Mouse (Mus musculus) thymus, postnatal 25 days (tissue): ENCODE results near the gene Rbms3.
A peak's percentile ranks its signal among the peaks of the same experiment; 100 is the strongest.

Source experiments
- DNase-seq: peaks from one replicate; pipeline ENCODE4 v3.0.0; 2022

The Rbms3 gene

DNA sequence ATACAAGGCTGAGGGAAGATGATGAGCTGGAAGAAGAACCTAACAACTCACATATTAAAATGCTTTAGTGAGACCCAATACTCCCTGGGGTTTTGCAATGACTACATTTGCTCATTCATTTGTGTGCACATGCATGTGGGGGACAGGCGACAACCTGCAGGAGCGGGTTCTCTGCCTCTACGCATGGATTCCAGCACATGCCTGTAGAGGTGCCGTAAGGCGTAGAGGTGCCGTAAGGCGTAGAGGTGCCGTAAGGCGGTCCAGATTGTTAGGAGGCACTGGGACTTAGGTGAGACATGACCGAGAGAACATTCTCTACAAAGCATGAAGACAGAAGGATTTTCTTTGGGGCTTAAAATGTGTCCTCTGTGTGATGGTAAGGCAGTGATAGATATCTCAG lies 1033.7 kb downstream of the Rbms3 start:
- DNase-seq: no peak

- DNase-seq: no peak
These were observed 1037.2 kb downstream of the Rbms3 start for GRCm38 (mm10) chr9:116592486-116592885.

- no peak for DNase-seq
These were observed 1038.6 kb downstream of the Rbms3 start for GRCm38 (mm10) chr9:116591071-116591470.

- DNase-seq: no peak
These were observed 1060.0 kb downstream of the Rbms3 start for GRCm38 (mm10) chr9:116569680-116570079.

DNA sequence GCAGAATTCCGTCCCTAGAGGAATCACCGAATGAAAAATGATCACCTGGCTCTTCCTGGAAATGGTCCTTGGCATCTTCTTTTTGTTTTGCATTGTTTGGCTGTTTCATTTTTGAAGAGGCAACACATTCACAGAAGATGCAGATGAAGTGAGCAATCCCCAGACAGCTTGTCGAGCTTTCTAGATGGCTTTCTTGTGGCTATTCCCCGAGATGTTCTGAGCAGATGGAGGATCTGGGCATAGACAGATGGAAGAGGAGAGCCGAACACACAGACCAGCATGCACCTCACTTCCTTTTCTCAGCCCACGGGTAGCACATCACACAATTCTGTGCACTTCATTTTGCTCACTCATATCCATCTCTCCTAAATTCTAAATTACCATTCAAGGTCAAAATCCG lies 1063.0 kb downstream of the Rbms3 start:
- no peak for DNase-seq

GRCm38 (mm10) chr9:116557781-116558180 lies 1071.9 kb downstream of the Rbms3 start:
- DNase-seq: no peak

- no peak for DNase-seq
These were observed 1073.1 kb downstream of the Rbms3 start for GRCm38 (mm10) chr9:116556641-116557040.

DNA sequence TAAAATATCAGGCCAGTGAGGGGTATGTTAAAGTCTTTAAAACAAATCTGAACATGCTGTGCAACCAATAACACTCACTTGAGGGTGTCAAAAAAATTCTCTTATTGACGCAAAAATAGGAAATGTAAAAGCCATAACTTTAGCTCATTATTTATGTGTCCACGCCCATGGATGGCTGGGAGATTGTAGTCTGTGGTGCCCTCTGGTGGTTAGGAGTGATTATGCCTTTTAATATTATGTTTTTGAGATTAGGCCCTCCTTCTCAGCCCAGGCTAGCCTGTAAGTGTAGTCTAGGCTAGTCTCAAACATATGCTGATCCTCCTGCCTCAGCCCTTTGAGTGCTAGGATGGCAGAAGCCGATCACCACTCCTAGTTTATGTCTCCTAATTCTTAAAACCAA lies 1076.5 kb downstream of the Rbms3 start:
- DNase-seq: peak; percentile 18

GRCm38 (mm10) chr9:116546156-116546555 lies 1083.6 kb downstream of the Rbms3 start:
- no peak for DNase-seq

GRCm38 (mm10) chr9:116542793-116543192 lies 1086.9 kb downstream of the Rbms3 start:
- DNase-seq: no peak

- DNase-seq: no peak
These were observed 1087.7 kb downstream of the Rbms3 start for GRCm38 (mm10) chr9:116541976-116542375.

GRCm38 (mm10) chr9:116535709-116536108 lies 1094.0 kb downstream of the Rbms3 start:
- DNase-seq: peak; percentile 3

GRCm38 (mm10) chr9:116533381-116533780 lies 1096.3 kb downstream of the Rbms3 start:
- no peak for DNase-seq

- no peak for DNase-seq
These were observed 1098.6 kb downstream of the Rbms3 start for GRCm38 (mm10) chr9:116531121-116531520.

DNA sequence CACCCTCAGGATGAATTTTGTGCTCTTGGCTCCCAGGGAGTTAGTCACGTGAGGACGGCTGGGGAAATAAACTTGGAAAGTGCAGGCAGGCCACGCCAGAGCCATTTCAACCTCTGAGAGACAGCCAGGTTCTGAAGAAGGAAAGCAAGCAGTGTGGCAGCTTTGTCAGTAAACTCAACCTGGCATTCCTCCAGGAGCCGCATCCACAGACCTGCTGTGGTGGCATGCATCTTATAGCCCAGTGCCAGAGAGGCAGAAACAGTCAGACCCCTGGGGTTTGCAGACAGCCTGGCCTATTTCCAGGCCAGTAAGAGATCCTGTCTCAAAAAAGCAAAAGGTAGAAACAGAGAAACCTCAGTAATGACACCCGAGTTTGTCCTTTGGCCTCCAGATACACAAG lies 1105.3 kb downstream of the Rbms3 start:
- DNase-seq: no peak
